Mouse (Mus musculus) hindbrain, embryonic 14.5 days (tissue): ENCODE results near the gene Cdc42se2. TPM values are rescaled to one million over a fixed set of nuclear protein-coding genes. Genes with fewer than 3 reads are reported as not detected.

Source experiments
- ATAC-seq: fragments of 200-750 bp; cut with Nextera tagmentation; 2 replicates; pipeline ENCODE4 v1.8.0; 2017; ENCODE audit warnings: moderate number of reproducible peaks, mild to moderate bottlenecking, moderate TSS enrichment, moderate library complexity; ENCODE audit not compliant: low FRiP score
- DNase-seq: peaks from one replicate; pipeline ENCODE4 v3.0.0-alpha.2; 2015; ENCODE audit warnings: low spot score
- H3K27ac ChIP-seq: fragments of 300-500 bp; sonication (generic); 2 replicates; pipeline ENCODE4 v1.5.1; 2014; ENCODE audit warnings: mild to moderate bottlenecking, moderate library complexity
- H3K27me3 ChIP-seq: fragments of 300-500 bp; sonication (generic); 2 replicates; pipeline ENCODE4 v1.6.1; 2014; ENCODE audit warnings: mild to moderate bottlenecking, low read length, mixed read lengths; ENCODE audit not compliant: control insufficient read depth, insufficient read depth
- H3K36me3 ChIP-seq: fragments of 300-500 bp; sonication (generic); replicated peaks from 2 replicates; pipeline ENCODE4 v1.6.1; 2014; ENCODE audit not compliant: control insufficient read depth, insufficient read depth
- H3K4me1 ChIP-seq: fragments of 300-500 bp; sonication (generic); replicated peaks from 2 replicates; pipeline ENCODE4 v1.6.1; 2014; ENCODE audit warnings: antibody characterized with exemption, low read length, mixed read lengths; ENCODE audit not compliant: control insufficient read depth, insufficient read depth
- H3K4me2 ChIP-seq: fragments of 300-500 bp; sonication (generic); replicated peaks from 2 replicates; pipeline ENCODE4 v1.6.1; 2014; ENCODE audit warnings: mild to moderate bottlenecking, moderate library complexity
- H3K4me3 ChIP-seq: fragments of 300-500 bp; sonication (generic); replicated peaks from 2 replicates; pipeline ENCODE4 v1.5.1; 2014; ENCODE audit warnings: mild to moderate bottlenecking, low read length
- H3K9ac ChIP-seq: fragments of 300-500 bp; sonication (generic); 2 replicates; pipeline ENCODE4 v1.6.1; 2014
- H3K9me3 ChIP-seq: fragments of 300-500 bp; sonication (generic); 2 replicates; pipeline ENCODE4 v1.6.1; 2016; ENCODE audit warnings: low read length; ENCODE audit not compliant: control insufficient read depth
- WGBS: fragments of 180-500 bp; shearing (Covaris S2); extraction: QIAGEN DNeasy Blood & Tissue Kit; methylation state at CpG from one replicate; pipeline ENCODE4 v1.1.7; 2014; 5-methylcytosine and 5-hydroxymethylcytosine counted together
- polyA plus RNA-seq: library from polyadenylated mRNA; unstranded; fragments of >200 nt; fragmentation: Nextera tagmentation; extraction: Ambion mirVana; gene quantifications from 2 replicates; pipeline ENCODE4 v1.2.1, GENCODE M21; 2014

The Cdc42se2 gene
- polyA plus RNA-seq, 1 experiment from 2014 or later, result 147 TPM

DNA sequence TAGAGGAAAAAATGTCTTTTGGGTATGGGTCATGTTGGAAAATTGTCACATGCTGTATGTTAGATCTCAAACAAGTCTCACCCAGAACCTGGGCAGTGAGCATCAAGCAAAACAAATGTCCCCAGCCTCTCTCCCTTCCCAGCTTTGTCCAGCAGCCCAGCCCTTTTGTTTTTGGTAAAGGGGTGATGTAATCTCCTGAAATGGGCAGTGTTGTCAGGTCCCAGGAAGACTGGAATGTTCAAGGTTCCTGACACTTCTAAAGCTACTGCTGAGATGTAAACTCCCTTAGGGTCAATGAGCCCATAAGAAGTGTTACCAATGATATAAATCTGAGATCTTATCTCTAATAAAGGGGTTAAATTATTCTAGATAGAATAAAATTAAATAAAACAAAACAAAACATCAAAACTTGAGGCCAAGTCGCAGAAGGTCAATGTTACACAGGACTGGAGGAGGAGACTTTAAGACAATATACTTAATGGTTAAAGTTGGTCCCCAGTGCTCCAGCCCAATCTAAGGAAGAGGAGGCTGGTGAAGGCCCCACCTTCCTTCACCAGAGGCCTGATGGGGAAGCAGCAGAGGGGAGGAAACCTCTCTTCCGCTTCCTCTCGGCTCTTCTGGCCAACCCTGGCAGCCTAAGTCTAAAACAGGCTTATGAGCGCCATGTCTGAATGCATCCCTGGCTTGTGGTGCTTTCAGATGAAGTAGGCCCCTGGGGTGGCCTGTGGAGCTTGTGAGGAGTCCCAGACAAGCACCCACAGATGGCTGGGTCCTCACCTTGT lies 76.8 kb downstream of the Cdc42se2 start:
- H3K27me3 ChIP-seq, result no peaks in the 10 kb centered on the region
- H3K27ac ChIP-seq, result no peak overlapping the region
- H3K4me3 ChIP-seq, result no peak overlapping the region
- H3K9me3 ChIP-seq, result no peaks in the 10 kb centered on the region
- H3K4me1 ChIP-seq, result no peaks in the 10 kb centered on the region
- H3K9ac ChIP-seq, result no peak overlapping the region
- no peak overlapping the region for H3K4me2 ChIP-seq
- ATAC-seq (no peak), DNase-seq (no peak)
- 85% methylated on average over 4 of the region's 4 CpGs for WGBS
- peaks cover 11% of the 10 kb centered on the region; the same call in 1 of the 2 replicates for H3K36me3 ChIP-seq

DNA sequence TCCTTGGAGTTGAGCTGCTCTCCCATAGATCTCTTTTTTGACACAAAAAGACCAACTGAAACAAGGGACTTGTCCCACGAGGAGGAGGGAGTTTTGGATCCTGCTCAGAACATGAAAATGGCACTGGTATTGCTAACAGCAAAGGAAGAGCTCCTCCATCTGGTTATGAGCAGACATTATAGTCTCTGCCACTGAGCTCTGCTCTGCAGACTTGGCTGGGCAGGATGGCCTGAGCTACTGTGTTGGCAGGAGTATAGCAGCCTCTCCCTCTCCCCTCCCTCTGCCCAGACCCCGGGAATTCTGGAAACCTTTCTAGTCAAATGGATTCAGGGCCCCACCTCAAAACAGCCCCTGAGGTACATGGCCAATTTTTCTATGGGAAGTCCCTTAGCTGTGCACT lies 77.8 kb downstream of the Cdc42se2 start:
- WGBS, result 68% methylated on average over 2 of the region's 2 CpGs
- DNase-seq, result no peak

DNA sequence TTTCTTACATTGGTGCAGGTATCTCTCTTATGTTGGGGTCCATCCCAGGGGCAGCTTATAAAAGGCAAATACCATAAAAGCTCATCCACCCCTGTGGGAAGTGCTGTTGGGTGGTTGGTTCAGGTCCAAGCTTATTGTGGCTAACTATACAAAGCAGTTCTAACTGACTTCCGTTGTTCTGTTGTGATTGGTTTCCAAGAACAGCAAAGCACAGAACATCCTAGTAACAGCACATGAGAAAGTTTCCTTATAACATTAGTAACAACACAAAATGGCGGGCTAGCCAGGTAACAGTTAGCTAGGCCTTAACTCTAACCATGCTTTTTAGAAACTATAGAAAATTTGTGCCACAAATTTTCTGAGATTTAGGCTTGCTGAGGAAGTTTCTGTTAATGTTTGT lies 79.3 kb downstream of the Cdc42se2 start:
- 95% methylated on average over 2 of the region's 2 CpGs for WGBS
- Histone ChIP-seq H3K36me3 (0 out of 2 replicates have a peak, but pooled peaks cover 8% of the 10 kb centered on the region), H3K4me2 (no peak overlapping the region), H3K9me3 (no peaks in the 10 kb centered on the region), H3K4me3 (no peak overlapping the region), H3K4me1 (no peaks in the 10 kb centered on the region), H3K27ac (no peak overlapping the region), H3K9ac (no peak overlapping the region), H3K27me3 (no peaks in the 10 kb centered on the region)
- ATAC-seq (no peak), DNase-seq (no peak)

More for the DNA sequence above, 77.8 kb downstream of the Cdc42se2 start:
- Histone ChIP-seq H3K4me3 (no peak overlapping the region), H3K27me3 (no peaks in the 10 kb centered on the region), H3K9ac (no peak overlapping the region), H3K9me3 (no peaks in the 10 kb centered on the region), H3K4me1 (no peaks in the 10 kb centered on the region), H3K27ac (no peak overlapping the region), H3K4me2 (no peak overlapping the region), H3K36me3 (0 out of 2 replicates have a peak, but pooled peaks cover 8% of the 10 kb centered on the region)
- ATAC-seq, result no peak

DNA sequence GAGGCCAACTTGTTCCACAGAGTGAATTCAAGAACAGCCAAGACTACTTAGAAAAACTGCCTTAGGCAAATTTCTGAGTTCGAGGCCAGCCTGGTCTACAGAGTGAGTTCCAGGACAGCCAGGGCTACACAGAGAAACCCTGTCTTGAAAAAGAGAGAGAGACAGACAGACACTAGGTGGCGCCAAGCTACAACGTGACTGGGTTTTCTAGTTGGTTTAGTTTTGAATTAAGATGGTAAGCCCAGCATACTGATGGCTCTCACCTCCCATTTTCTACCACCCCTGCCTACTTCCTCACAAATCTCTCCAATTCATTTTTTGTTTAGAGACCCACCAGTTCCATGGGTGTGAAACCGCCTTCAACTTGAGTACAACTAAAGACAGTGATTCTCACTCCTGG lies 84.2 kb downstream of the Cdc42se2 start:
- WGBS, result 37% methylated on average over 4 of the region's 4 CpGs
- ATAC-seq (no peak), DNase-seq (peak; percentile 76)
- no peak overlapping the region for H3K9ac ChIP-seq
- H3K36me3 ChIP-seq, result 0 out of 2 replicates have a peak, but pooled peaks cover 3% of the 10 kb centered on the region
- no peak overlapping the region for H3K4me3 ChIP-seq
- no peaks in the 10 kb centered on the region for H3K27me3 ChIP-seq
- H3K9me3 ChIP-seq, result no peaks in the 10 kb centered on the region
- H3K27ac ChIP-seq, result no peak overlapping the region
- no peaks in the 10 kb centered on the region for H3K4me1 ChIP-seq
- no peak overlapping the region for H3K4me2 ChIP-seq

- no peaks in the 10 kb centered on the region for H3K4me1 ChIP-seq
- H3K27ac ChIP-seq, result no peak overlapping the region
- WGBS, result 95% methylated on average over 8 of the region's 8 CpGs
- no peak for ATAC-seq
- DNase-seq, result no peak
- no peaks in the 10 kb centered on the region for H3K27me3 ChIP-seq
- no peaks in the 10 kb centered on the region for H3K9me3 ChIP-seq
- H3K4me2 ChIP-seq, result no peak overlapping the region
- peaks cover 14% of the 10 kb centered on the region for H3K36me3 ChIP-seq
- no peak overlapping the region for H3K4me3 ChIP-seq
- H3K9ac ChIP-seq, result no peak overlapping the region
Observed at GRCm38 (mm10) chr11:54701848-54702247, 85.6 kb downstream of the Cdc42se2 start.

DNA sequence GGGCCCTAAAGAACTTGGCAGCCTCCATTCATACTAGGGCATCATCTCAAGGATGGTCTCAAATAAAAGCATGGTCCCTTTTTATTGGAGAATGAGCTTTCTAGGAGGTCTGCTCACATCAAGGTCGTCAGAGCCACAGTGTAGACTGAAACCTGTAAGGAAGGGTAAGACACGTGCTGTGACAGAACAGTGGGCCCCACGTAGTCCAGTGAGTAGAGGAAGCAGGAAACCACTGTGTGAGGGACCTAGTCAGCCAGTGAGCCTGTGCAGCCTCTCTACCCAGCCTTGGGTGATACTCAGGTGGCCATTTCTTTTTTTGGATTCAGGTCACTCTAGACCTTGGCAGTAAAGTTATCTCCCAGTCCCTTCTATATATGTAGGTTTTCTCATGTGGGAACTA lies 87.5 kb downstream of the Cdc42se2 start:
- ATAC-seq, result no peak
- no peak overlapping the region for H3K27ac ChIP-seq
- H3K4me2 ChIP-seq, result no peak overlapping the region
- no peak overlapping the region for H3K4me3 ChIP-seq
- H3K9me3 ChIP-seq, result no peaks in the 10 kb centered on the region
- H3K36me3 ChIP-seq, result peaks cover 28% of the 10 kb centered on the region
- 85% methylated on average over 3 of the region's 3 CpGs for WGBS
- H3K27me3 ChIP-seq, result no peaks in the 10 kb centered on the region
- H3K9ac ChIP-seq, result no peak overlapping the region
- no peaks in the 10 kb centered on the region for H3K4me1 ChIP-seq
- DNase-seq, result no peak

GRCm38 (mm10) chr11:54698636-54699035 lies 88.8 kb downstream of the Cdc42se2 start:
- Histone ChIP-seq H3K36me3 (peaks cover 37% of the 10 kb centered on the region), H3K27ac (no peak overlapping the region), H3K4me2 (no peak overlapping the region), H3K4me1 (no peaks in the 10 kb centered on the region), H3K4me3 (no peak overlapping the region), H3K9ac (no peak overlapping the region), H3K9me3 (no peaks in the 10 kb centered on the region), H3K27me3 (no peaks in the 10 kb centered on the region)
- ATAC-seq, result no peak
- no peak for DNase-seq
- WGBS, result 96% methylated on average over 7 of the region's 7 CpGs

- 71% methylated on average over 5 of the region's 5 CpGs for WGBS
- Histone ChIP-seq H3K27ac (no peak overlapping the region), H3K9ac (no peak overlapping the region), H3K4me2 (no peak overlapping the region), H3K36me3 (peaks cover 42% of the 10 kb centered on the region), H3K4me1 (no peaks in the 10 kb centered on the region), H3K27me3 (no peaks in the 10 kb centered on the region), H3K4me3 (no peak overlapping the region), H3K9me3 (no peaks in the 10 kb centered on the region)
- DNase-seq, result no peak
- no peak for ATAC-seq
Observed at GRCm38 (mm10) chr11:54697611-54698010, 89.9 kb downstream of the Cdc42se2 start.

- no peak overlapping the region for H3K4me2 ChIP-seq
- no peaks in the 10 kb centered on the region for H3K4me1 ChIP-seq
- no peak overlapping the region for H3K4me3 ChIP-seq
- no peaks in the 10 kb centered on the region for H3K9me3 ChIP-seq
- 75% methylated on average over 4 of the region's 4 CpGs for WGBS
- H3K27me3 ChIP-seq, result no peaks in the 10 kb centered on the region
- H3K36me3 ChIP-seq, result peaks cover 57% of the 10 kb centered on the region
- ATAC-seq (no peak), DNase-seq (no peak)
- H3K27ac ChIP-seq, result no peak overlapping the region
- H3K9ac ChIP-seq, result no peak overlapping the region
Observed at GRCm38 (mm10) chr11:54695951-54696350, 91.5 kb downstream of the Cdc42se2 start.
